Mouse (Mus musculus) activated CD4-positive, CD25-positive, alpha-beta regulatory T cell, adult 4 months (primary cell): ENCODE measurements around the gene Snapc2. TPM values are rescaled to one million over a fixed set of nuclear protein-coding genes. Genes with fewer than 3 reads are reported as not detected.
"Not testable (repeated sequence)": the region's sequence is repeated elsewhere in the genome, so short reads cannot be mapped to it uniquely, and the experiment has no call there.

Experiments used
- ATAC-seq: one replicate; pipeline ENCODE4 v1.8.0; 2017
- polyA plus RNA-seq, 2 experiments: library from polyadenylated mRNA; unstranded; fragments of 100-300 nt; shearing (Covaris generic); gene quantifications; one replicate each; pipeline ENCODE4 v1.2.1; 2017

Gene Snapc2
- polyA plus RNA-seq, 2 experiments from 2014 or later: 10.4 to 11.0 TPM

GRCm38 (mm10) chr8:4238434-4239192, 14.3 kb upstream of the Snapc2 start, which contains the start of the genes Map2k7 and Gm49320:
Gene Map2k7, plus strand, starts transcription at chr8:4238740.
Gene Gm49320, plus strand, starts transcription at chr8:4238865.
- ATAC-seq: peak; percentile 91

DNA sequence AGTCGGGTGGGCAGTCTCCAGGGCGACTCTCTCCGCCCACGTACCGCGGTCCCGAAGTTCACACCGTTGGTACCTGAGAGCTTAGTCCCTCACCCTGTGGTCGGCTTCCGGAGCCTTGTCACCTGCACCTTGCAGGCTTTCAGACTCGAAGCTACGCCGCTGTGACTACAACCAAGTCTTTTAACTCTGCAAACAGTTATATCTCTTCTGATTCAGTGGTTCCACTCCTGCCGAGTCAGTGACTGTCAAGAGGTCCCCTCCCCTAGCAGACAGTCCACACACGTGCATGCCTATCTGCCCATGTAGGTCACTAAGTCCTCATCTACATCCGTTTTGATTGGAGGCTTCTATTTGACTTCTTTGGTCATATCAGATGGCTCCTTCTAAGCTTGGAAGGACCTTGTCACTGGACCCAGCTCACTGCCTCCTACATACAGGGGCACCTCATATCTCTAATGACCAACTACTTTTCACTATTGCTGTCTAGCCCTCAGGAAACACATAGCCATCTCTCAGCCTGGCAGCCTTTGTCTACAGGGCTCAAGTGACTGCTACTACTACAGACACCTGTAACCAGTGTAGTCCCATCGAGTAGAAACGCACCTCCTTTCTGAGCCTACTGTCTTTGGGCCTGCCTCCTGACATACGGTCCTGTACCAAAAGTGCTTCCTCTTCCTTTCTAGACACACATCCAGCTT, 13.5 kb upstream of the Snapc2 start:
- peak; percentile 27 for ATAC-seq

DNA sequence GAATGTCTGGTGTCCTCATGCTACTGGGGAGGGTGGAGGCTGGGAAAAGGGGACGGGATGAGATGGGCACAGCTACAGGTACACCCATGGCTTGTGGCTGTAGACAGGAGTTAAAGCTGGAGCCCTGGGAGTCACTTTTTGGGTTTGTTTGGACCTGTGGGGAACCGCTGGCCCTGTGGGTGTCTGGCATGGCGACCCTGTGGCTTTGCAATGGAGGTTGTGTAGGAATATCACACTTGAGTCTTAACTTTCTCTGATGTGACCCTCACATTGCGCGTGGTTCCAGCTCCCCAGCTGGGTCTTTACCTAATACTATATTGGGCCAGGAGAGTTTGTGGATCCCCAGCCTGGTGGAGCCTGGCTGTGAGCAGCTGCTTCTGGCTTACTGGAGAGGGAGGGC, 7.8 kb upstream of the Snapc2 start:
- ATAC-seq: no peak

GRCm38 (mm10) chr8:4245737-4246136, 7.1 kb upstream of the Snapc2 start:
- ATAC-seq: no peak

- ATAC-seq: no peak
These were observed 5.6 kb upstream of the Snapc2 start for GRCm38 (mm10) chr8:4247241-4247640.

- ATAC-seq: no peak
These were observed 4.8 kb upstream of the Snapc2 start, which contains the start of gene Tgfbr3l for GRCm38 (mm10) chr8:4247951-4248540. Gene Tgfbr3l, plus strand, starts transcription at chr8:4248214.

DNA sequence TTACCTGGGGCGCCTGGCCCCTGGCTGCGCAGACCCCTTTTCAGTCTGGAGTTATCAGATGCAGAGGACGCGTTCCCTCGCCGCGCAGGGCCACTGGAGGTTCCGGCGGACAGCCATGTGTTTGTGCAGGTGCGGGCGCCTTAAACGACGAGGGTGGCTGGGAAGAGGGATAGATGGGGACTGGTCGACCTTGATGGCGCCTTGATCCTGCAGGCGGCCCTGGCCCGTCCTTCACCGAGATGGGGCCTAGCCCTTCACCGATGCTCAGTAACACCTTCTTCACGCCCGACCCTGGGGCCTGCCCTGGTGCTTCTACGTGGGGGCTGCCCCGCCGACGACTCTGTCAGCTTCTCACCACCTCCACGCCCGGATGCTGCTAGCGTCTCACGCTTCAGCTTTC, 3.7 kb upstream of the Snapc2 start:
- no peak for ATAC-seq

DNA sequence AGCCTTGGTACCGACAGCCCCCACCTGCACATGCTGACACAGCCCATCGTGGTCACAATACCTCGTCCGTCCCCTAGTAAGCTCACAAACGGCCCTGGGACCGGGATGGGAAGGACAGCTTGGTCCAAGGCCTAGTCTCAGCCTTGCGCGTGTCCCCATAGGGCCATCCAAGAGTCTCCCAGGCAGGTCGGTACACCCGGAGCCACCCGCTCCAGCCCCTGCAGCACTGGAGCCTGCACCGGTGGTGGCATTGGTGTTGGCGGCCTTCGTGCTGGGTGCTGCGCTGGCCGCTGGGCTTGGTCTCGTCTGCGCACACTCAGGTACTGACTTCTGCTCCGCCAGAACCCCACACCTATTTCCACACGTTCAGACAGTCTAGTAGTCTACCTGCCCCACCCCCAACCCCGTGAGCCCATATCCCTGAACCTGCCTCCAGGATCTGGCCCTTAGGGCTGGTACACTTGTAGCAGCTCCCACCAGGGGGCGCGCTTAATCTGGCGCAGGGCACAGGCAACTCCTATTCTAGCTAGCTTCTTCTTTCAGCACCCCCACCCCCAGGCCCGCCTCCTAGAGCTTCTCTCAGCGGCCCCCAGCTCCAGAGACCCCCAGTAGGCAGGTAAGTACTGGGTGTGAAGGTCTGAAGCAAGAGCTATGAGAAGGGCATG, 2.4 kb upstream of the Snapc2 start:
- peak; percentile 48 for ATAC-seq

GRCm38 (mm10) chr8:4252116-4252760, 642 bp upstream of the Snapc2 start:
- ATAC-seq: no peak

DNA sequence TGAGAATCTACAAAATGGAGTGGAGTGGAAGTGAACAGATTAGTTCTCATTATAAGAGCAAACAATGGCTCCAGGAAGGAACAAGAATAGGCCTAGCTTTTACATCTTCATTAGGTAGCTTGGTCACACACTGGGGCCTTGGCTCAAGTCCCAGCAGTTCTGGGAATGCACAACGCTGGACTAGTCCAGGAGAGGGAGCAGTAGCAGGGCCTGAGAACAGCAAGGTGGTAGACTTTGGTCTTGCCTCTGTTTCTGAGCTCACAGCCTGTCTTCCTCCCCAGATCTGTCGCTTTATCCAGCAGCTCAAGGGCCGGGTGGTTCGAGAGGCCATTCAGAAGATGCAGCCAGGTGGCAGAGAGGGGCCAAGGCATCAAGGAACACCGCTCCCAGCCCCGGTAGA, 1.1 kb downstream of the Snapc2 start:
- ATAC-seq: no peak

GRCm38 (mm10) chr8:4255471-4255870, 2.6 kb downstream of the Snapc2 start:
- ATAC-seq: not testable (repeated sequence)

DNA sequence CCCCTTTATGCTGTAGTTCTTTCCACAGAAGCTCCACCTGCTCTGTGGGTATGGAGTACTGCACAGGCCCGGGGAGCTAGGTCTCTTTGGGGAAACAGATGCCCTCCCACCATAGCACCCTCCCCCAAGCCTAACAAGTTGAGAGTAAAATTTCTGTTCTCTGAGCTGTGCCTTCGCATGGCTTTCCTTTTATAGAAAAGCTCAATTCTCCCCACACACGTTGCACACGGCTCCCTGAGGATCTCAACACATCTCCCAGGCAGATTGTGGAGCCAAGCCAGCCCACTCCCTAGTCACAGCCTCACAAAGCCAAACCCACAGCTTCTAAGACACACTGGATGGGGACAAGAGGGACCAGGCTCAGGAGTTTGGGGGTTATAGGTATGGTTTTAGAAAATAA, 4.0 kb downstream of the Snapc2 start:
- ATAC-seq: no peak

GRCm38 (mm10) chr8:4257350-4257749, 4.5 kb downstream of the Snapc2 start:
- ATAC-seq: no peak

GRCm38 (mm10) chr8:4258233-4258632, 5.4 kb downstream of the Snapc2 start:
- peak; percentile 43 for ATAC-seq

GRCm38 (mm10) chr8:4258678-4259077, 5.8 kb downstream of the Snapc2 start:
- ATAC-seq: peak; percentile 22

DNA sequence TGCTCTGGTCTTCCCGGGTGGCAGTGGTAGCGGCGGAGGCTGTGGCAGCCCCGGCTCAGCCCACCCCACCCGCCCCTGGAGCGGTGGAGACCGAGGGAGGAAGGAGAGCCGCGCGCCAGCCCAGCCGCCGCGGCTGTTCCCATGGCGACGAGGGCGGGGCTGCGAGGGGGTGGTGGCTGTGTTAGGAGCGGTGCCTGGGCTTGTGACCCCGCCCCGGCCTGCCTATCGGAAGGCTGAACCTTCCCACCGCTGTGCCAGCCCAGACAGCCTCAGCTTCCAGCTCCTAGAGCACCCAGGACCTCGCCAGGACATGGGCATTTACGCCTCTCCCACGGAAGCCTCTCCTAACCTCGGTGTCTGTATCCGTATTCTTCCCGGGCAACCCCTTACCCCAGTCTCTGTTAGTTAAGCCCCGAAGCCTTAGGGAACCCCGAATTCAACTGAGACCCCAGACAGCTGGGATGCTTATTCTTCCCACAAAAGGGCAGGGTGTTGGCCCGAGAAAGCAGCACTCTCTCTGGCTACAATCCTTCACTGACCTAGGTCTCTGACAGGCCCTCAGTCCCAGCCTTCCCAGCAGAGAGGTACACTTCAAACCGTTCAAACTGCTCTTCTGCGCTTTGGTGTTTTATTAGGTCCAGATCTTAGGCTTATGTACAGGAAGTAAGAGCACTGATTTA, 6.4 kb downstream of the Snapc2 start, which contains the start of gene Ctxn1:
TSS of gene Ctxn1 (minus strand) at position 150 of the 680 bp plus-strand sequence.
- peak; percentile 97 for ATAC-seq

DNA sequence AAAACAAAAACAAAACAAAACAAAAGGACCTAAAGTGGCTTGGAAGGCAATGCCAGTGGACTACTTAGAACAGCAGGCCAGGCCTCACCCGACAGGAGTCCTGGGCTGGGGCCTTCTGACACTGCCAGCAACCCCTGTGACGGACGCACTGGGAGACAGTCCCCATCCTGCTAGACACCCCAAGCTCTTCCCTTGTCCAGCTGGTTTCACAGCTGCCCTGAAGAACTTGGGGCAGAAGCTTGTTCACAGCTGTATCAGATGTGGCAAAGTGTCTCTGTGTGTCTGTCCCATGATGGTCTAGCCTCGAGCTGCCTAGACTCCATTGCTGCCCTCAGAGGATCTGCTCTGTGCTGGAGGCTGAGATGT, 6.9 kb downstream of the Snapc2 start:
- ATAC-seq: no peak

GRCm38 (mm10) chr8:4263105-4263791, 10.4 kb downstream of the Snapc2 start:
- no peak for ATAC-seq

DNA sequence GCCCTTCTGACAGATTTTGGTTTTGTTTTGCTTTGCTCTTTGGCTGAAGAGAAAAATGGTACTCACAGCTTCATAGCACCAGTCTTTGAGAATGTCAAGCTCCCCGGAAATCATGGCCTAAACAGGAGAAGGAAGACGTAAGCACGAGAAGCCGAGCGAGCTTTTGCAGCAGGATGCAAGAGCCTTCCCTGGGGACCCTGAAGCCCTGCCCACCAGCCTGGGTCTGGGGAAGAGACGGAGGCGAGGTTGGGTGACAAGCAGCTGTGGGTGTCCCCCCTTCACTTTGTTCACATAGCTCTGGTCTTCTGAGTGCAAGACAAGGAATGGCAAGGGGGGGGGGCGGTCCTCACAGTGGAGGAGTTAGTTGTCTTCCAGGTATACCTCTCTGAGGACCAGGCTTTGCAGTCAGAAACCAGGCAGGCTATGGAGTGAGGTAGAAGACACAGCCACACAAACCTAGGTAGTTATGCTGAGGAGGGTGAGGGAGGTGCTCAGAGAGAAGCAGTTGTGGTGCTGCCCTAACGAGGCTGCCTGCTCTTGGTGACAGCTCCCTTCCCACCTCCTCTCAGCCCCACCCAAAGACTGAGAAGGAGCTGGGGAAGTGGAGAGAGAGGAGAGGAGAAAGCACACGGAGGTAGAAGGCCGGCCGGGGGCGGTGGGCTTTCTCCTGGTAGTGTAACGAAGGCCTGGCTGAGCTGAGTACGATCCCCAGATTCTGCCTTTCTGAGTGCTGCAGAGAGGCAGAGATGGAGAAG, 12.5 kb downstream of the Snapc2 start:
- ATAC-seq: no peak

- peak; percentile 49 for ATAC-seq
These were observed 14.7 kb downstream of the Snapc2 start for GRCm38 (mm10) chr8:4267627-4268026.
